Mouse (Mus musculus) cerebellum, adult 2 months (tissue): Measurements from ENCODE around the gene Adcy9. TPM values are rescaled to one million over a fixed set of nuclear protein-coding genes. Genes with fewer than 3 reads are reported as not detected.

Experiments
- DNase-seq, 2 experiments: peaks; one replicate each; pipeline ENCODE4 v3.0.0; 2021
- H3K27ac ChIP-seq: fragments of 200-500 bp; 2 replicates; pipeline ENCODE4 v1.5.1; 2012; ENCODE audit warnings: low read length, control low read depth, inconsistent platforms; ENCODE audit not compliant: insufficient read depth
- H3K27me3 ChIP-seq: fragments of 200-500 bp; 2 replicates; pipeline ENCODE4 v1.6.1; 2012; ENCODE audit warnings: inconsistent platforms, mild to moderate bottlenecking, low read length, moderate library complexity; ENCODE audit not compliant: control insufficient read depth, insufficient read depth
- H3K4me1 ChIP-seq: fragments of 200-500 bp; 2 replicates; pipeline ENCODE4 v1.6.1; 2011; ENCODE audit warnings: low read length; ENCODE audit not compliant: control insufficient read depth, insufficient read depth
- H3K4me3 ChIP-seq: fragments of 200-500 bp; replicated peaks from 2 replicates; pipeline ENCODE3; 2011; ENCODE audit warnings: mild to moderate bottlenecking, low read depth, low read length, control low read depth; ENCODE audit not compliant: insufficient read depth
- CTCF ChIP-seq: fragments of 200-500 bp; IDR thresholded peaks from 2 replicates; pipeline ENCODE4 v1.5.1; 2011; ENCODE audit warnings: low read depth, mild to moderate bottlenecking, control low read depth, low read length, moderate library complexity, borderline replicate concordance; ENCODE audit not compliant: insufficient read depth
- POLR2A ChIP-seq: fragments of 200-500 bp; IDR thresholded peaks from 2 replicates; pipeline ENCODE4 v1.6.1; 2011; ENCODE audit warnings: low read length, control low read depth, borderline replicate concordance; ENCODE audit not compliant: insufficient read depth
- WGBS: fragments of 180-500 bp; shearing (Covaris S2); methylation state at CpG from one replicate; pipeline ENCODE4 v1.1.7; 2018; 5-methylcytosine and 5-hydroxymethylcytosine counted together
- polyA plus RNA-seq: library from polyadenylated mRNA; depleted of rRNA; stranded (reverse); fragments of >200 nt; gene quantifications from 2 replicates; pipeline ENCODE4 v1.2.3, GENCODE M21; 2012; rRNA removed

Adcy9 gene
- polyA plus RNA-seq, result 23.7 and 25.1 TPM in 2 replicates

- peaks cover 10% of the 10 kb centered on the region for H3K4me1 ChIP-seq
- peak; percentile 92 to 93 for DNase-seq
- H3K4me3 ChIP-seq, result peak within 1 kb of the TSS; percentile 83
- WGBS, result under 1% methylated on average over 52 of the region's 64 CpGs
- TF ChIP-seq CTCF, result no peak
- peak; percentile 75 for TF ChIP-seq POLR2A
- H3K27me3 ChIP-seq, result no peaks in the 10 kb centered on the region
- peak within 1 kb of the TSS; percentile 93 for H3K27ac ChIP-seq
These were observed at the start of gene Adcy9 for GRCm38 (mm10) chr16:4420298-4421054. TSS of gene Adcy9 (minus strand) at chr16:4420498.

- no peak for TF ChIP-seq POLR2A
- Histone ChIP-seq H3K4me1 (no peaks in the 10 kb centered on the region), H3K27ac (no peak overlapping the region), H3K4me3 (no peak overlapping the region), H3K27me3 (no peaks in the 10 kb centered on the region)
- 76% methylated on average over 10 of the region's 10 CpGs for WGBS
- no peak for DNase-seq
These were observed 49.5 kb upstream of the Adcy9 start for GRCm38 (mm10) chr16:4469599-4470352.

GRCm38 (mm10) chr16:4464529-4465089, 44.3 kb upstream of the Adcy9 start:
- no peaks in the 10 kb centered on the region for H3K4me1 ChIP-seq
- no peak for DNase-seq
- no peak for TF ChIP-seq CTCF
- no peak for TF ChIP-seq POLR2A
- no peak overlapping the region for H3K27ac ChIP-seq
- H3K27me3 ChIP-seq, result no peaks in the 10 kb centered on the region
- 75% methylated on average over 9 of the region's 9 CpGs for WGBS
- H3K4me3 ChIP-seq, result no peak overlapping the region

GRCm38 (mm10) chr16:4457927-4458326, 37.6 kb upstream of the Adcy9 start:
- H3K4me3 ChIP-seq, result no peak overlapping the region
- TF ChIP-seq POLR2A (no peak), CTCF (no peak)
- H3K27ac ChIP-seq, result no peak overlapping the region
- H3K27me3 ChIP-seq, result no peaks in the 10 kb centered on the region
- WGBS, result 89% methylated on average over 3 of the region's 3 CpGs
- DNase-seq, result no peak
- H3K4me1 ChIP-seq, result no peaks in the 10 kb centered on the region

GRCm38 (mm10) chr16:4456391-4456790, 36.1 kb upstream of the Adcy9 start:
- TF ChIP-seq CTCF (no peak), POLR2A (no peak)
- H3K27me3 ChIP-seq, result no peaks in the 10 kb centered on the region
- WGBS, result 26% methylated on average over 5 of the region's 5 CpGs
- no peak overlapping the region for H3K27ac ChIP-seq
- H3K4me3 ChIP-seq, result no peak overlapping the region
- no peak for DNase-seq
- no peaks in the 10 kb centered on the region for H3K4me1 ChIP-seq

- DNase-seq, result no peak
- WGBS, result 90% methylated on average over 4 of the region's 4 CpGs
- no peak overlapping the region for H3K4me3 ChIP-seq
- no peak overlapping the region for H3K27ac ChIP-seq
- no peaks in the 10 kb centered on the region for H3K27me3 ChIP-seq
- no peaks in the 10 kb centered on the region for H3K4me1 ChIP-seq
- TF ChIP-seq CTCF (no peak), POLR2A (no peak)
These were observed 35.4 kb upstream of the Adcy9 start for GRCm38 (mm10) chr16:4455693-4456092.

- TF ChIP-seq CTCF (no peak), POLR2A (no peak)
- Histone ChIP-seq H3K27me3 (no peaks in the 10 kb centered on the region), H3K4me1 (no peaks in the 10 kb centered on the region), H3K4me3 (no peak overlapping the region), H3K27ac (no peak overlapping the region)
- 88% methylated on average over 7 of the region's 7 CpGs for WGBS
- DNase-seq, result no peak
These were observed 34.3 kb upstream of the Adcy9 start for GRCm38 (mm10) chr16:4454563-4454962.
